Mouse (Mus musculus) left cerebral cortex, adult 2 months (tissue): Measurements from ENCODE around the gene 4930415O20Rik. TPM values are rescaled to one million over a fixed set of nuclear protein-coding genes. Genes with fewer than 3 reads are reported as not detected.
A peak's percentile ranks its signal among the peaks of the same experiment; 100 is the strongest.

Source experiments
- DNase-seq, 2 experiments: peaks; one replicate each; pipeline ENCODE4 v3.0.0; 2021 to 2022; ENCODE audit warnings: low spot score in 2 of 2, mixed read lengths in 1 of 2; ENCODE audit errors: extremely low spot score in 1 of 2
- H3K27ac ChIP-seq: fragments of 200-600 bp; 2 replicates; pipeline ENCODE4 v1.8.1; 2022
- H3K4me3 ChIP-seq: fragments of 200-600 bp; 2 replicates; pipeline ENCODE4 v1.8.1; 2022
- CTCF ChIP-seq: fragments of 200-600 bp; IDR thresholded peaks from 2 replicates; pipeline ENCODE4 v1.8.1; 2022; ENCODE audit warnings: antibody characterized with exemption, mild to moderate bottlenecking, moderate library complexity
- intact Hi-C: fragments of 180-260 bp; cut with DNase I; formaldehyde crosslinking; loops from one replicate; pipeline ENCODE4 v1.15.1; 2025
- total RNA-seq, 2 experiments: library from RNA; stranded (reverse); gene quantifications; 2 replicates each; pipeline ENCODE4 v1.2.3; 2021

The 4930415O20Rik gene
- total RNA-seq, 2 experiments from 2014 or later = not detected

GRCm38 (mm10) chr15:98608784-98609250 is 38.0 kb downstream of the 4930415O20Rik start:
- Histone ChIP-seq H3K27ac (peak overlapping the region; percentile 16), H3K4me3 (peak overlapping the region; percentile 91)
- intact Hi-C loops = no loop called here
- DNase-seq = no peak
- TF ChIP-seq CTCF = no peak

- peak; percentile 73 for DNase-seq
- Histone ChIP-seq H3K27ac (peak within 1 kb of the TSS; percentile 97), H3K4me3 (peak within 1 kb of the TSS; percentile 91)
- intact Hi-C loops = no loop called here
- no peak for TF ChIP-seq CTCF
Measured at GRCm38 (mm10) chr15:98609331-98610130, 38.7 kb downstream of the 4930415O20Rik start, which contains the start of gene Adcy6. TSS of gene Adcy6 (minus strand) at chr15:98610076.

DNA sequence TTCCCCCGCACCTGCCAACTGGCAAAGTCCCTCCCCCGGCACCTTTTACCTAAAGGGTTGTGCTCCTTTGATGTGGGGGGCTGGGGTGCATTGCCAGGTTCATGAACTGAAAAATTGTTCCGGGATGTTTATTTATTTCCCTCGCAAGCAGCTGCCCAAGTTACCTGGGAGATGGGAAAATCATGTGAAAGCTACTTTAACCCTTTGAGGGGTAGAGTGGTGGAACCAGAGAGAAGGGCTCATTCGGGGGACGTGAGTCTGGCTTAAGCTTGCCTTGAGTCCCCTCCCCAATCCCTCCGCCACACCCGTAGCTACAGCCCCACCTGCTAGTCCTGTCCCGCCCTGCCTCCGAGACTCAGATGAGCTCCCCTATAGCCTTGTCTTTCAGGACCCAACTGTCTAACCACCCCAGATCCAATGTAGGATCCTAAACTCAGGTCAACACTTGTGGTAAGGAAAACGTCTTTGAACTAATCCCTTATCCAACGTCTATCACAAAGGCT is 39.4 kb downstream of the 4930415O20Rik start:
- H3K4me3 ChIP-seq = peak overlapping the region; percentile 91
- H3K27ac ChIP-seq = peak overlapping the region; percentile 97
- intact Hi-C loops = no loop called here
- no peak for DNase-seq
- TF ChIP-seq CTCF = no peak

GRCm38 (mm10) chr15:98612229-98612628 is 41.4 kb downstream of the 4930415O20Rik start:
- intact Hi-C loops = no loop called here
- TF ChIP-seq CTCF = no peak
- no peak overlapping the region for H3K4me3 ChIP-seq
- DNase-seq = no peak
- H3K27ac ChIP-seq = no peak overlapping the region

- H3K27ac ChIP-seq = no peak overlapping the region
- intact Hi-C loops = no loop called here
- no peak for TF ChIP-seq CTCF
- no peak overlapping the region for H3K4me3 ChIP-seq
- DNase-seq = no peak
Measured at GRCm38 (mm10) chr15:98614551-98614950, 43.7 kb downstream of the 4930415O20Rik start.

DNA sequence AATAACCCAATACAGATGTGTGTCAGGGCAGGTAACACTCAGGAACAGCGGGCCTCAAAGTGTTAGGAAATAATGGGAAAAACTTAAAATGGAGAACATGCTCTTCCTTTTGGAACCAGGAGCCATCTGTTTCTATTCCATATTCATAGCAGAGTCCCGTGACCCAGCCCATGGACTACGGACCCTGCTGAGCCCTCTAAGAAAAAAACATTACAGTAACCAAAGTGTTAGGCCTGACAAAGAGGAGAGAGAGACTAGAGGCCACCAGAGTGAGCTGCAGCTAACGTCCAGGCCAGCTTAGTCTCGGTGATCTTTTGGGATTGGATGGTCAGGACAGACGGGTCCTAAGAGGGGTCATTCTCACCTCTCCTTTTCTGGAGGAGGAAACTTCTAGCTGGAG is 44.2 kb downstream of the 4930415O20Rik start:
- Histone ChIP-seq H3K4me3 (no peak overlapping the region), H3K27ac (no peak overlapping the region)
- intact Hi-C loops = no loop called here
- no peak for DNase-seq
- TF ChIP-seq CTCF = no peak

DNA sequence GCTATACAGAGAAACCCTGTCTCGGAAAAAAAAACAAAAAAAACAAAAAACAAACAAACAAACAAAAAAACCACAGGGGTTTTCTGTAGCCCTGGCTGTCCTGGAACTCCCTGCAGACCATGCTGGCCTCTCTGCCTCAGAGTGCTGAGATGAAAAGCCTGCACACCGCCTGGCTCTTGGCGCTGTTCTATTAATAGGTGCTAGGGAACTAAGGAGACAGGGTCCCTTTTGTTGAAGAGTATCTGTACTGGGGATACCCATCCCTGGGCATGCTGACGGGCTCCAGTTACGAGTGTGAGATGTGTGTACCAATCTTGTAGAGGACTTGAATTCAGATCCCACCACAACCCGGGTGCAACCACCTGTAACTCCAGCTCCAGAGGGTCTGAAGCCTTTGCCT is 44.9 kb downstream of the 4930415O20Rik start:
- no peak overlapping the region for H3K4me3 ChIP-seq
- no peak for TF ChIP-seq CTCF
- no peak for DNase-seq
- intact Hi-C loops = loop anchor here (2.0 kb wide), 1 partner anchor 105 kb away; no protein-coding TSS in a partner anchor
- no peak overlapping the region for H3K27ac ChIP-seq

DNA sequence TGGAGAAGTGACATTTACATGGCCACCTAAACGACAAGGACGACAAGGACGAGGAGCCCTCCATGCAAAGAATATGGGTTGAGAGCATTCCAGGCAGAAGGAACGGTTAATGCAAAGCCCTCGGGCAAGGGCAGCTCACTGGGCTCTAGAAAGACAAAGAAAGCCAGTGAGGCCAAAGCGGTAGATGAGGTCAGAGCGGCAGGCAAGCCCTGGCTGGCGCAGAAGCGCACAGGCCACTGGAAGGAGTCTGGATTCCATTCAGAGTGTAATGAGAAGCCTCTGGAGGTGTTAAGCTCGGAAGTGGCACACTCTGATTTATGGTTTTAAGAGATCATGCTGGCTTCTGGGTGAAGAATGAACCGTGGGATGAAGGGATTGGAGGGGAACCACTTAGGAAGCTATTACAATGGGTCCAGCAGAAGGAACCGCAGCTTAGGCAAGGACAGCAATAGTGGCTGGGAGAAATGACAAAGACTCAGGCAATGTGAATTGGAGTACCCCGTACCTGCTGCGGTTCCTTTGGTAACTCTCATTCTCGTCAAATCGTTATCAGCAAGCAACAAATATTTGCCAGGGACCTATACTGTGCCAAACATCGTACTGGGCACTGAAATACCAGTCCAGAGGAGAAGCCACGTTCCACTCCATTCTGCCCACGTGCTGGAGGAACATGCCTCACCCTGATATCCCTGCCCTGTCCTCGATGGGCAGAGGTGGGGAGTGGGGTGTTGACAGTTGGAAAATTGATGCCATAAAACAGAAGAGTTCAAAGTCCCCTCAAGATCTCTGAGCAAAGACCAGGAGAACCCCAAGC is 45.8 kb downstream of the 4930415O20Rik start:
- H3K4me3 ChIP-seq = no peak overlapping the region
- DNase-seq = no peak
- TF ChIP-seq CTCF = no peak
- no peak overlapping the region for H3K27ac ChIP-seq
- intact Hi-C loops = loop anchor here (1.0 to 2.0 kb wide), 2 partner anchors 36 to 106 kb away; no protein-coding TSS in a partner anchor

DNA sequence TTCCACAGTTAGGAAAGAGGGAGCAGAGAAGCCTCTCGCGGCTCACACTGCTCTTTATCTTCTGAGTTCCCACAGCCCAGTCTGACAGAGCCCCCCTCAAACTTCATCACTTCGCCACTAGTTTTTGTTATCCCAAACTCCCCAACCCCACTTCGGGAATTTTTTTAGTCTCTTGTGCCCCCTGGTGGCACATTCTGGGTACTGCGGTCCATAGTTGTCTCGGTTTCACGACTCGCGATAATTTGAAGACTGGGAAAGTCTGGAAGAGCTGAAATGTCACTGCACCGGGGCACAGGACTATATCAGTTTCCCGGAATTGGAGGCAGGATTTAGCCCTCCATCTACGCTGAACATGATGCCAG is 46.4 kb downstream of the 4930415O20Rik start:
- no peak overlapping the region for H3K4me3 ChIP-seq
- DNase-seq = peak; percentile 65 to 79
- no peak overlapping the region for H3K27ac ChIP-seq
- intact Hi-C loops = loop anchor here (1.0 to 2.0 kb wide), 2 partner anchors 37 to 106 kb away; no protein-coding TSS in a partner anchor
- TF ChIP-seq CTCF = peak; percentile 95

DNA sequence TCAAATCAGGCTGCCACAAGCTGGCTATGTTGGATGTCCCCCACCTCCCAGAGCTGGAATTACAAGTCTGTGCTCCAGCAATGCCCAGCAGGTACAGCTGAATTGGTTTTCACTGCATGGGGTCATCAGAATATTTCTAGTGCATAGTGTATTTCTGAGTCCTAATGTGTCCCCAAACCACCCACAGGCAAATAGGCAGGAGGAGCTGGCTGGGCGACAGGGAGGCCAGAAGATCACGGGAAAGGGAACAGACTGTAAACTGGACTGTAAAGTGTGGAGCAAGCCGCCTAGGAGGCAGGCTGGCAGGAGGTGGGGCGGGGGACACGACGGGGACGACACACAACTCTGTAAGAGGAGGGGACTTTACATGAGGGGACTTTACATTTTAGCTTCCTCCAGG is 51.4 kb downstream of the 4930415O20Rik start:
- intact Hi-C loops = no loop called here
- no peak overlapping the region for H3K4me3 ChIP-seq
- no peak for DNase-seq
- H3K27ac ChIP-seq = no peak overlapping the region
- TF ChIP-seq CTCF = no peak

GRCm38 (mm10) chr15:98622721-98623120 is 51.9 kb downstream of the 4930415O20Rik start:
- Histone ChIP-seq H3K27ac (no peak overlapping the region), H3K4me3 (no peak overlapping the region)
- TF ChIP-seq CTCF = no peak
- intact Hi-C loops = no loop called here
- no peak for DNase-seq

GRCm38 (mm10) chr15:98623361-98623821 is 52.6 kb downstream of the 4930415O20Rik start:
- no peak for DNase-seq
- intact Hi-C loops = no loop called here

More at GRCm38 (mm10) chr15:98623361-98623821, 52.6 kb downstream of the 4930415O20Rik start:
- H3K4me3 ChIP-seq = no peak overlapping the region
- no peak overlapping the region for H3K27ac ChIP-seq
- no peak for TF ChIP-seq CTCF
